Mouse (Mus musculus): Measurements from ENCODE around the gene Ovch2. TPM values are rescaled to one million over a fixed set of nuclear protein-coding genes. Genes with fewer than 3 reads are reported as not detected.
A peak's percentile ranks its signal among the peaks of the same experiment; 100 is the strongest.
"Not testable (repeated sequence)": the region's sequence is repeated elsewhere in the genome, so short reads cannot be mapped to it uniquely, and the experiment has no call there.

Gene Ovch2
- not detected in 2 replicates for polyA plus RNA-seq (2015; fragmentation: Nextera tagmentation; extraction: Ambion mirVana)

DNA sequence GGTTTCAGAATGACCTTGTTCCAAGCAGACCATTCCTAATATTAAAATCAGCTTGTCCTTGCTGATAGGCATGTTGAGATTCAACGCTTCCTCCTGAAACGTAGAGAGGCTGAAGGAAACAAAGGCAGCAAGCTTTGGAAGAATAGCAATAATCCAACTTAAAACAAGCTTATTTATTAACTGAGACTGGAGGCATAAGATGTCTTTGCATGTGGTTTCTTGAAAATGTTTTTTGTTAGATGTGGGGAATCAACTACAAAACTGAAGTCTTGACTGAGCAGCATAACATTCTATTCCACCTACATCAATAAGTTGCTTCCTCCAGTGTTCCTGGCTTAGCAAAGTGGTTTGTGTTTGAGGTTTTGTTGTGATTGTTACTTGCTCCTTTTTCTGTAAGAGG, at the start of gene Ovch2:
Gene Ovch2, minus strand, starts transcription at position 101 of the 400 bp plus-strand sequence.
- WGBS, result 83% methylated on average over 2 of the region's 2 CpGs
- Histone ChIP-seq H3K4me1 (no peaks in the 10 kb centered on the region), H3K9me3 (no peaks in the 10 kb centered on the region), H3K27me3 (no peaks in the 10 kb centered on the region), H3K4me2 (replicated peaks) (no peak within 1 kb of the TSS), H3K36me3 (no peaks in the 10 kb centered on the region), H3K4me3 (no peak within 1 kb of the TSS), H3K27ac (replicated peaks) (no peak within 1 kb of the TSS), H3K9ac (replicated peaks) (no peak within 1 kb of the TSS)
- ATAC-seq (replicated peaks), result no peak

DNA sequence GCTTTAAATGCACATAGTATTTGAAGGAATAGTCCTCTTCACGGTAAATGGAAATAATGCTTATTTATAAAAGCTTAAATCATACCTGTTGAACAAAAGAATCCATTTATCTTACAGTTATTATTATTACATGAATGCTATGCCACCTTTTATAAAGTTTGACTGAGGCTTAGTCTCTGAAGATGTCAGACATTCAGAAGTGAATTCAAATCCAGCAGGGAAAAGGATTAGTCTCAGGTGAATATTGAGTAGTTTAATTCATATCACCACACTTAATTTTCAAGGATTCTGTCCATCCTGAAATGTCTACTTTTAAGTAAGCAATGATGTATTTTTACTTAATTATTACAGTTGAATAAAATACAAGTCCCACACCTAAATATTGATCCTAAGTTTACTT, 46.4 kb upstream of the Ovch2 start, which contains the start of gene Olfr470:
Gene Olfr470, minus strand, starts transcription at position 101 of the 400 bp plus-strand sequence.
- 69% methylated on average over 1 of the region's 1 CpGs for WGBS
- H3K36me3 ChIP-seq, result not testable (repeated sequence)

DNA sequence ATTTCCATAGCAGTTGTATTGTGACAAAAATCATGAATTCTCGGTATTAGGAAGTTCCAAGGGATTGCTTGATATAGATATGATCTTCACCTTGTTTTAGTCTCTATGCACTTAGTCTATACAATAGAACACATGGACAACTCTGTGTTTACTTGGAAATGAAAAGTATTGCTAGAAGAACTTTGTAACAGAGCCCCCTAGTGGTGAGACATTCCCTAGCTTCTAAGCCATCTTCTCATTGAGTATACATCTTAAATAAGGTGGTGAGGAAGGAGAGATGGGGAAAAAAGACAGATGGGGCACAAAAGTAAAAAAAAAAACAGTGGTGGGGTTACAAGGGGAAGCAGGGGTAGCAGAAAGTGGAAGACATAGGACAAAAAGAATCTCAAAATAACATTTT, 40.7 kb upstream of the Ovch2 start:
- Histone ChIP-seq H3K4me1 (no peaks in the 10 kb centered on the region), H3K9me3 (no peaks in the 10 kb centered on the region), H3K36me3 (no peaks in the 10 kb centered on the region), H3K4me2 (replicated peaks) (no peak overlapping the region), H3K9ac (replicated peaks) (no peak overlapping the region), H3K27me3 (no peaks in the 10 kb centered on the region), H3K4me3 (no peak overlapping the region), H3K27ac (replicated peaks) (no peak overlapping the region)
- no peak for ATAC-seq (replicated peaks)
- 75% methylated on average over 1 of the region's 1 CpGs for WGBS

More for the DNA sequence above, 46.4 kb upstream of the Ovch2 start, which contains the start of gene Olfr470:
- not testable (repeated sequence) for H3K9me3 ChIP-seq; ATAC-seq (replicated peaks); H3K27me3 ChIP-seq; H3K4me1 ChIP-seq; H3K27ac ChIP-seq (replicated peaks); H3K4me2 ChIP-seq (replicated peaks); H3K9ac ChIP-seq (replicated peaks); H3K4me3 ChIP-seq

DNA sequence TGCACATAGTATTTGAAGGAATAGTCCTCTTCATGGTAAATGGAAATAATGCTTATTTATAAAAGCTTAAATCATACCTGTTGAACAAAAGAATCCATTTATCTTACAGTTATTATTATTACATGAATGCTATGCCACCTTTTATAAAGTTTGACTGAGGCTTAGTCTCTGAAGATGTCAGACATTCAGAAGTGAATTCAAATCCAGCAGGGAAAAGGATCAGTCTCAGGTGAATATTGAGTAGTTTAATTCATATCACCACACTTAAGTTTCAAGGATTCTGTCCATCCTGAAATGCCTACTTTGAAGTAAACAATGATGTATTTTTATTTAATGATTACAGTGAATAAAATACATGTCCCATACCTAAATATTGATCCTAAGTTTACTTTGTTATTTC, 24.4 kb upstream of the Ovch2 start, which contains the start of gene Olfr469:
Gene Olfr469, minus strand, starts transcription at position 101 of the 400 bp plus-strand sequence.
- H3K4me1 ChIP-seq; ATAC-seq (replicated peaks); H3K4me3 ChIP-seq: not testable (repeated sequence)

DNA sequence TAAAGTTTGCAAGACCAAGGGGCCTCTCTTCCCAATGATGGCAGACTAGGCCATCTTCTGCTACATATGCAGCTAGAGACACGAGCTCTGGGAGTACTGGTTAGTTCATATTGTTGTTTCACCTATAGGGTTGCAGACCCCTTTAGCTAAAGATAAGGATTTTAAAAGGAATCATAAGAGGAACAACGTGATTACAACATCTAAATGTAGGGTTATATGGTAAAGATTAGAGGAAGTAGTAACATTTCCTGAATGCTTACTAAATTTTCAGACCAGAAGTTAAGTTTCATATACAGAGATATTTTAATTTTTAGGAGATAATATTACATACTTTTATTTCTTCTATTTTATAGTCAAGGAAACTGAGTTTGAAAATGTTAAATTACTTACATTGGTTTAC, 22.9 kb upstream of the Ovch2 start:
- not testable (repeated sequence) for ATAC-seq (replicated peaks)
- 77% methylated on average over 2 of the region's 2 CpGs for WGBS

More for the DNA sequence above, 24.4 kb upstream of the Ovch2 start, which contains the start of gene Olfr469:
- not testable (repeated sequence) for H3K27ac ChIP-seq (replicated peaks); H3K9me3 ChIP-seq; H3K36me3 ChIP-seq; H3K4me2 ChIP-seq (replicated peaks); H3K9ac ChIP-seq (replicated peaks); H3K27me3 ChIP-seq

DNA sequence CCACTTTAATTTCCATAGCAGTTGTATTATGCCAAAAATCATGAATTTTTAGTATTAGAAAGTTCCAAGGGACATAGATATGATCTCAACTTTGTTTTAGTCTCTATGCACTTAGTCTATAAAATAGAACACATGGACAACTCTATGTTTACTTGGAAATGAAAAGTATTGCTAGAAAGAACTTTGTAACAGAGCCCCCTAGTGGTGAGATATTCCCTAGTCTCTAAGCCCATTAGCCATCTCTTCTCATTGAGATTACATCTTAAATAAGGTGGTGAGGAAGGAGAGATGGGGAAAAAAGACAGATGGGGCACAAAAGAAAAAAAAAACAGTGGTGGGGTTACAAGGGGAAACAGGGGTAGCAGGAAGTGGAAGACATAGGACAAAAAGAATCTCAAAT, 18.4 kb upstream of the Ovch2 start:
- H3K4me1 ChIP-seq, result no peaks in the 10 kb centered on the region
- H3K27me3 ChIP-seq, result no peaks in the 10 kb centered on the region
- H3K9ac ChIP-seq (replicated peaks), result no peak overlapping the region
- no peaks in the 10 kb centered on the region for H3K9me3 ChIP-seq
- no peaks in the 10 kb centered on the region for H3K36me3 ChIP-seq
- H3K4me2 ChIP-seq (replicated peaks), result no peak overlapping the region
- H3K4me3 ChIP-seq, result no peak overlapping the region
- no peak for ATAC-seq (replicated peaks)
- H3K27ac ChIP-seq (replicated peaks), result no peak overlapping the region

More for the DNA sequence above, 22.9 kb upstream of the Ovch2 start:
- not testable (repeated sequence) for H3K36me3 ChIP-seq; H3K27ac ChIP-seq (replicated peaks); H3K9me3 ChIP-seq; H3K4me3 ChIP-seq; H3K4me1 ChIP-seq; H3K27me3 ChIP-seq; H3K9ac ChIP-seq (replicated peaks); H3K4me2 ChIP-seq (replicated peaks)

DNA sequence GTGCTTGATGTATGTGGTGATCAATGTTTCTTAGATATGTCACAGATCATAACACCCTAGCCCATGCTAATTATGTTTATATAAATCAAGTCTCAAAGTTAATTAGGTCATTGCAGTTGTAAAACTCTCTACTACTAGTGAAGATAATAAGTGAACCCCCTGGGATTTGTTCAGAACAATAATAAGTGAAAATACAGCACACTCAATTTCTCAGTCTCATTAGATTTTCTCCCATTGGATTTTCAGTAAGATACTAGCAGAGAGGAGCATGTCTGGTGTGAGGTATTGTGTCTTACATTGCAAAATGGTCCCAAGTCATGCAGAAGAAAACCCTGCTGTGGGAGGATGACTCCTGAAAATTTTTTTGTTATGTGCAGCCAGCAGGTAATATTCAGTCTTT, 11.0 kb upstream of the Ovch2 start, which contains the start of gene Olfr467:
Gene Olfr467, plus strand, starts transcription at position 301 of the 400 bp plus-strand sequence.
- Histone ChIP-seq H3K27me3 (no peaks in the 10 kb centered on the region), H3K4me1 (no peaks in the 10 kb centered on the region), H3K9me3 (no peaks in the 10 kb centered on the region), H3K9ac (replicated peaks) (no peak within 1 kb of the TSS), H3K4me3 (no peak within 1 kb of the TSS), H3K27ac (replicated peaks) (no peak within 1 kb of the TSS), H3K36me3 (no peaks in the 10 kb centered on the region), H3K4me2 (replicated peaks) (no peak within 1 kb of the TSS)
- no peak for ATAC-seq (replicated peaks)

DNA sequence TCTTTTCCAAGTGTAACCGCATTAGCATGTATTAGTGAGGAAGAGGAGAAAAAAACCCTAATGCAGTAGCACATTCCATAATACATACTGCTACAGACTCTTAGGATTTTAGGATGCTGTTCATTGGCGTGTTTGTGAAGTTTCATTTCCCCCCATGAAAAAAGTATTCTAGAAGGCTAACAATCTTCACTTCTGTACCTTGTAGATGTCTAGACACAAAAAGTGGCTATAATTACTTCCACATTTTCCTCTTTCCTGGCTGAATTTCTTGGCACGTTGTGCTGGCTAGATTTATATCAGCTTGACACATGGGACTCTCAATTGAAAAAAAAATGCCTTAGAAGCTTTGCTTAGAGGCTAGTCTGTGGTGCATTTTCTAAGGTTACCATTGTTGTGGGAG, 1.1 kb upstream of the Ovch2 start:
- ATAC-seq (replicated peaks), result no peak
- no peak overlapping the region for H3K4me2 ChIP-seq (replicated peaks)

DNA sequence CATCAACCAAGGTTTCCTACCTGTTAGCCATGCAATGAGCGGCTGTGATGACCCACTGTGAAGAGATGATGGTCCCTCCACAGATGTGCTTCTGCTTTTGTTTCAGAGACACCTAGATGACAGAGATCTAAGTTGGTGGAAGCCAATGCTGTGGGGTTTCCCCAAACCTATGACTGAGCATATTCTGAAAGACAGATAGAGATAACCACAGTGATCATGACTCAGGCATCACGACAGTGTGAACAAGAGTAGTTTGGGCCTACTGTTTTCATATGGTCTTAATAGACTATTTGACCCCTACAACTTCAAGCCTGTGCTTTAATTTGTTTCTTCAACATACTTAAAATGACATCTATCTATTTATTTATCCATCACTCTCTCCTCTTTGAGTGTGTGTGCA, 4.5 kb downstream of the Ovch2 start:
- H3K9ac ChIP-seq (replicated peaks), result no peak overlapping the region
- ATAC-seq (replicated peaks), result no peak
- WGBS, result 93% methylated on average over 2 of the region's 2 CpGs
- no peaks in the 10 kb centered on the region for H3K27me3 ChIP-seq
- H3K4me2 ChIP-seq (replicated peaks), result no peak overlapping the region
- H3K4me3 ChIP-seq, result no peak overlapping the region
- no peaks in the 10 kb centered on the region for H3K4me1 ChIP-seq
- no peaks in the 10 kb centered on the region for H3K9me3 ChIP-seq
- H3K36me3 ChIP-seq, result no peaks in the 10 kb centered on the region
- no peak overlapping the region for H3K27ac ChIP-seq (replicated peaks)

More for the DNA sequence above, 1.1 kb upstream of the Ovch2 start:
- Histone ChIP-seq H3K9ac (replicated peaks) (no peak overlapping the region), H3K9me3 (no peaks in the 10 kb centered on the region), H3K4me3 (no peak overlapping the region), H3K27me3 (no peaks in the 10 kb centered on the region), H3K4me1 (no peaks in the 10 kb centered on the region), H3K36me3 (no peaks in the 10 kb centered on the region), H3K27ac (replicated peaks) (no peak overlapping the region)
- 84% methylated on average over 3 of the region's 3 CpGs for WGBS

DNA sequence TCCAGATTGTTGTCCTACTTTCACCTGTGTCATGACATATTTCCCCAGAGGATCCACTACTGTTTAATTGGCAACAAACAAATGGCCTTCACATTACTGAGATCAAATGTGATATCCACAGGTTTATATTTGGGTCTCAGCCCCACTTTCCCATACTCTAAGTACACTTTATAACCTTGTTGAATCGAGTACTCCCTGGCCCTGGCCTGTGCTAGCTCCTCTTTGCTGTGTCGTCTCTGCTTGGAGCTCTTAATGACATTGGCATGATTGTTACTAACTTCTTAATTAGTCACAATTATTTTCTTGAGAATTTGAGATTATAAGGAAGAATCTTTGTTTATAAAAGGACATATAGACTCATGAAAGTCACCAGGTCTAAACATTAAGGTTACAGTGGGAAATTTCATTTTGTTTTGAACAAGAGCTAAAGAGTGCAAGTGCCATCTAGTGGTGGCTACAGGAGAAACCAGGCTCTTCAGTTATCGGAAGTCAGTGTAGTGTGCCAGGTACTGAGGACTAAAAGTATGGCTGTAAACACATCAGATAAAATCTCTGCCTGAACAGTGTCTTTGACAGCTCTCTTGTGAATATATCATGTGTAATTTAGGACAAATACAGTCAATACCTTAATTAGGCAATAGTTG, 12.9 kb downstream of the Ovch2 start:
- Histone ChIP-seq H3K9ac (replicated peaks) (no peak overlapping the region), H3K27ac (replicated peaks) (no peak overlapping the region), H3K9me3 (no peaks in the 10 kb centered on the region), H3K36me3 (no peaks in the 10 kb centered on the region), H3K27me3 (no peaks in the 10 kb centered on the region), H3K4me1 (no peaks in the 10 kb centered on the region), H3K4me3 (no peak overlapping the region), H3K4me2 (replicated peaks) (no peak overlapping the region)
- 64% methylated on average over 3 of the region's 3 CpGs for WGBS
- ATAC-seq (replicated peaks), result peak; percentile 60; the same call in 1 of the 2 replicates

DNA sequence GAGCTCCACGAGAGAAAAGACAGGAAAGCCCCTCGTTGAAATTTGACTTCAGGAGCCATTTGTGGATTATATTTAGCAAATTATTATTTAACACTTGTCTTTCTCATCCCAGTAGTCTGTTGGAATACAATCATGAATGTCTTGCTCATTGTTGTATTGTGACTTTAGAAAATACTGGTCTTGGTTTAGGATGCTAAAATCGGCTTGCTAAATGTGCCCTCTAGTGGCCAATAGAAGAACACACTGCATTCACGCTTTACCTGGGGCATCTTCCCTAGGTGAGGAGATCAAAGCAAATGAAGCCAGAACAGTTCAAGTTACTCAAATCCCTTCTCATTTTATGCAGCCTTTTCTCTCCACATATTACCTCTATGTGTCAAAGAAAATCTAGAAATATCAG, 21.4 kb downstream of the Ovch2 start:
- Histone ChIP-seq H3K36me3 (no peaks in the 10 kb centered on the region), H3K4me3 (no peak overlapping the region), H3K9me3 (no peaks in the 10 kb centered on the region), H3K4me2 (replicated peaks) (no peak overlapping the region), H3K9ac (replicated peaks) (no peak overlapping the region), H3K27me3 (no peaks in the 10 kb centered on the region), H3K4me1 (no peaks in the 10 kb centered on the region), H3K27ac (replicated peaks) (no peak overlapping the region)
- 40% methylated on average over 4 of the region's 4 CpGs for WGBS
- ATAC-seq (replicated peaks), result no peak

DNA sequence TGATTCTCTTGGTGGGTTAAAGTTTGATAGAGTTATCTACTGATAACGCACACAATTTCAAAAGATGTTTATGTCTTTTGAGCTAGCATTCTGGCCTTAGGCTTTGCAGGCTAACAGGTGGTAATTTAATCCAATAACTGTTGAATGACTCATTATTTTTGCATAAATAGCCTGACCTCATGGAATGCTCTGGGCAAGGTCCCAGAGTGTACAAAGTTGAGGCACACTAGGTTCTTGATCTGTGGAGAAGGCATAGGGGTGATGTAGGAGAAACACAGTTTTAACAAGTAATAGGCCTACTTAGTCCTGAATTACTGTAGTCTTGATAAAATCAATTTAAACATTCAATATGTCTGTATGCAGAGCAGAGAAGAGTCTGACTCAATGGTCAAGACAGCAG, 22.8 kb downstream of the Ovch2 start:
- no peaks in the 10 kb centered on the region for H3K36me3 ChIP-seq
- no peak overlapping the region for H3K9ac ChIP-seq (replicated peaks)
- H3K27me3 ChIP-seq, result no peaks in the 10 kb centered on the region
- no peaks in the 10 kb centered on the region for H3K9me3 ChIP-seq
- no peaks in the 10 kb centered on the region for H3K4me1 ChIP-seq
- H3K27ac ChIP-seq (replicated peaks), result no peak overlapping the region
- H3K4me2 ChIP-seq (replicated peaks), result no peak overlapping the region
- no peak for ATAC-seq (replicated peaks)
- no peak overlapping the region for H3K4me3 ChIP-seq
- WGBS, result 74% methylated on average over 1 of the region's 1 CpGs

DNA sequence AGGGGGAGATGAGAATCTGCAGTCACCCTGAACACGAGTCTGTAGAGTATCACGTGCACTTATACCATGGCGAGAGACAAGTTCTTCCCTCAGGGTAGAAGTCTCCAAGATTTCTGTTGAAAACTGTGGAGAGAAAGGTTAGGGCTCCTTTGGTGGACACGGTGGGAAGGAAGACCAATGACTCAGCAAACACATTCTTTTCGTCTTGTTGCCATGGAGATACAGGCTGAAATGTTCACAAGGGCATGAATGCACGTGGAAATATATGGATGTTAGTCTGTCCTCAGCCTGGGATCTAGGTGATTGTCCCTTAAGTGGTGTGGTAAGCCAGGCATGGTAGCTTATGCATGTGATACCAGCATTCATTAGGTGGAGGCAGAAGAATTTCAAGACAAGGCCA, 30.2 kb downstream of the Ovch2 start:
- ATAC-seq (replicated peaks), result no peak
- Histone ChIP-seq H3K4me1 (no peaks in the 10 kb centered on the region), H3K36me3 (no peaks in the 10 kb centered on the region), H3K9ac (replicated peaks) (no peak overlapping the region), H3K27ac (replicated peaks) (no peak overlapping the region), H3K27me3 (no peaks in the 10 kb centered on the region), H3K4me3 (no peak overlapping the region), H3K4me2 (replicated peaks) (no peak overlapping the region), H3K9me3 (no peaks in the 10 kb centered on the region)
- WGBS, result 57% methylated on average over 6 of the region's 6 CpGs

Data from forebrain, embryonic 15.5 days (tissue).